16 mouse cellular contexts compared by ENCODE assay signal in the genomic region with DNA sequence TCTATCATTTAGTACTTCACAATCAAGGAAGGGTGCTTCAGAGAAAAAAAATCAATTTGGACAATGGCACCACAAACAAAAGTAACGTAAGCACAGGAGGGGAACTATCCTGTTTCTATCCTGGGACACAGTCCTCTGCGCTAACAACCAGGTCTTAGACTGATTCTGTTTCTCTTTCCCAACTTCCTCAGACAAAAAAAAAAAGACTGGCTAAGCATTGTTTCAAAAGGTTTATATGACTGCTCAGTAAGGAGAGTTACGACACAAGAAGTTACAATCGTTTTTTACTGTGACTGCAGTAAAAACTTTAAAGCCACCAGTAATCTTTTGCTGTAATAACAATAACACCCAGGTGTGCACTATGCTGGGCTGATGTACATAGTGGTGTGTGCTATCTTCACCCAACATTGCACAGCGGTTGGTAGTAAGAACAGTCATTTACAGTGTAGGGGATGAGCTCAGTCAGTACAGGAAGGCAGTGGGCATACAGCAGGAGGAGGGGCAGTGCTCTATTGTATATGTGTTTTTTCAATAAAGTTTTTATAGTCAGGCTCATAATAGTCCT.
"Had no signal": no experiment of that assay in that cellular context is flagged by ENCODE, and none has a peak within 500 bp of the region (broad histone marks: within the 10 kb centered on the region; RNA-seq: fewer than 3 reads in every experiment).

No protein-coding gene starts in this region.

- H3K4me2 ChIP-seq: hindbrain, embryonic 14.5 days; neural tube, embryonic 13.5 days had no signal

- H3K27ac ChIP-seq: hindbrain, embryonic 14.5 days; kidney, postnatal 0 days; left cerebral cortex, adult 2 months; limb, embryonic 10.5 days; midbrain, embryonic 10.5 days; neural tube, embryonic 13.5 days had no signal

- H3K4me3 ChIP-seq: left cerebral cortex, adult 2 months; limb, embryonic 10.5 days; midbrain, embryonic 10.5 days; myocyte; neural tube, embryonic 13.5 days had no signal

- H3K9me3 ChIP-seq: limb, embryonic 10.5 days; midbrain, embryonic 10.5 days; neural tube, embryonic 13.5 days had no signal

- H3K4me1 ChIP-seq: limb, embryonic 10.5 days; midbrain, embryonic 10.5 days; neural tube, embryonic 13.5 days had no signal

- DNase-seq: kidney, adult 11 months; kidney, adult 9 months; kidney, postnatal 4 days; lung, adult 18-20 months; lung, postnatal 10 days; lung, postnatal 4 days; midbrain, embryonic 14.5 days; retina, postnatal 1 day; thymus, postnatal 36 days had no signal

- H3K9ac ChIP-seq: hindbrain, embryonic 14.5 days; neural tube, embryonic 13.5 days had no signal

- H3K27me3 ChIP-seq: neural tube, embryonic 13.5 days had no signal
